Mouse (Mus musculus): Measurements from ENCODE around the gene Anapc16. TPM values are rescaled to one million over a fixed set of nuclear protein-coding genes. Genes with fewer than 3 reads are reported as not detected.
"Not testable (repeated sequence)": the region's sequence is repeated elsewhere in the genome, so short reads cannot be mapped to it uniquely, and the experiment has no call there.

Gene Anapc16
- polyA plus RNA-seq, 1 experiment from 2014 or later, result 111 TPM

- no peaks in the 10 kb centered on the region for H3K27me3 ChIP-seq (ENCODE audit: low read depth, poor library complexity, severe bottlenecking)
- WGBS, result 73% methylated on average over 2 of the region's 2 CpGs
- no peak overlapping the region for H3K27ac ChIP-seq (replicated peaks)
- H3K4me1 ChIP-seq, result peaks cover 35% of the 10 kb centered on the region
- DNase-seq (ENCODE audit: low spot score), result no peak
- H3K4me3 ChIP-seq, result no peak overlapping the region
- peaks cover 1% of the 10 kb centered on the region for H3K36me3 ChIP-seq
- H3K9me3 ChIP-seq (replicated peaks), result no peaks in the 10 kb centered on the region
These were observed 24.7 kb upstream of the Anapc16 start for GRCm38 (mm10) chr10:60027619-60028084.

- Histone ChIP-seq H3K4me3 (no peak overlapping the region), H3K4me1 (peaks cover 27% of the 10 kb centered on the region), H3K27ac (replicated peaks) (peak overlapping the region; percentile 42; the same call in 1 of the 2 replicates), H3K9me3 (replicated peaks) (no peaks in the 10 kb centered on the region), H3K27me3 (ENCODE audit: low read depth, poor library complexity, severe bottlenecking) (no peaks in the 10 kb centered on the region), H3K36me3 (peaks cover 4% of the 10 kb centered on the region)
- WGBS, result 52% methylated on average over 13 of the region's 13 CpGs
- no peak for DNase-seq (ENCODE audit: low spot score)
These were observed 23.9 kb upstream of the Anapc16 start for GRCm38 (mm10) chr10:60026759-60027395.

- no peak for DNase-seq (ENCODE audit: low spot score)
- H3K27ac ChIP-seq (replicated peaks), result no peak overlapping the region
These were observed 20.8 kb upstream of the Anapc16 start for GRCm38 (mm10) chr10:60023751-60024150.

GRCm38 (mm10) chr10:60019299-60019698 lies 16.4 kb upstream of the Anapc16 start:
- no peak overlapping the region for H3K4me3 ChIP-seq
- no peak for DNase-seq (ENCODE audit: low spot score)
- H3K36me3 ChIP-seq, result peaks cover 42% of the 10 kb centered on the region
- H3K4me1 ChIP-seq, result no peaks in the 10 kb centered on the region
- WGBS, result 78% methylated on average over 2 of the region's 2 CpGs
- H3K9me3 ChIP-seq (replicated peaks), result no peaks in the 10 kb centered on the region
- no peak overlapping the region for H3K27ac ChIP-seq (replicated peaks)
- H3K27me3 ChIP-seq (ENCODE audit: low read depth, poor library complexity, severe bottlenecking), result no peaks in the 10 kb centered on the region

More at GRCm38 (mm10) chr10:60023751-60024150, 20.8 kb upstream of the Anapc16 start:
- H3K4me1 ChIP-seq, result peaks cover 21% of the 10 kb centered on the region
- H3K36me3 ChIP-seq, result peaks cover 16% of the 10 kb centered on the region
- no peak overlapping the region for H3K4me3 ChIP-seq
- 85% methylated on average over 1 of the region's 1 CpGs for WGBS
- no peaks in the 10 kb centered on the region for H3K27me3 ChIP-seq (ENCODE audit: low read depth, poor library complexity, severe bottlenecking)
- no peaks in the 10 kb centered on the region for H3K9me3 ChIP-seq (replicated peaks)

GRCm38 (mm10) chr10:60016223-60016622 lies 13.3 kb upstream of the Anapc16 start:
- Histone ChIP-seq H3K4me1 (no peaks in the 10 kb centered on the region), H3K9me3 (replicated peaks) (no peaks in the 10 kb centered on the region), H3K27me3 (ENCODE audit: low read depth, poor library complexity, severe bottlenecking) (no peaks in the 10 kb centered on the region), H3K36me3 (peaks cover 49% of the 10 kb centered on the region), H3K4me3 (no peak overlapping the region), H3K27ac (replicated peaks) (no peak overlapping the region)
- WGBS, result 95% methylated on average over 6 of the region's 6 CpGs
- no peak for DNase-seq (ENCODE audit: low spot score)

- Histone ChIP-seq H3K27ac (replicated peaks) (no peak overlapping the region), H3K4me1 (peaks cover under 1% of the 10 kb centered on the region), H3K4me3 (no peak overlapping the region), H3K9me3 (replicated peaks) (no peaks in the 10 kb centered on the region), H3K27me3 (ENCODE audit: low read depth, poor library complexity, severe bottlenecking) (no peaks in the 10 kb centered on the region), H3K36me3 (peaks cover 39% of the 10 kb centered on the region)
- no peak for DNase-seq (ENCODE audit: low spot score)
- 93% methylated on average over 3 of the region's 3 CpGs for WGBS
These were observed 6.2 kb upstream of the Anapc16 start for GRCm38 (mm10) chr10:60009115-60009514.

GRCm38 (mm10) chr10:60005264-60005663 lies 2.3 kb upstream of the Anapc16 start:
- DNase-seq (ENCODE audit: low spot score), result no peak
- 66% methylated on average over 2 of the region's 2 CpGs for WGBS
- no peaks in the 10 kb centered on the region for H3K27me3 ChIP-seq (ENCODE audit: low read depth, poor library complexity, severe bottlenecking)
- H3K36me3 ChIP-seq, result peaks cover 37% of the 10 kb centered on the region
- H3K4me1 ChIP-seq, result peaks cover 22% of the 10 kb centered on the region
- H3K9me3 ChIP-seq (replicated peaks), result no peaks in the 10 kb centered on the region
- no peak overlapping the region for H3K27ac ChIP-seq (replicated peaks)
- no peak overlapping the region for H3K4me3 ChIP-seq

- peaks cover 35% of the 10 kb centered on the region for H3K36me3 ChIP-seq
- peaks cover 22% of the 10 kb centered on the region for H3K4me1 ChIP-seq
- H3K9me3 ChIP-seq (replicated peaks), result no peaks in the 10 kb centered on the region
- 75% methylated on average over 9 of the region's 9 CpGs for WGBS
- peak overlapping the region; percentile 97 for H3K27ac ChIP-seq (replicated peaks)
- H3K27me3 ChIP-seq (ENCODE audit: low read depth, poor library complexity, severe bottlenecking), result no peaks in the 10 kb centered on the region
- no peak for DNase-seq (ENCODE audit: low spot score)
- H3K4me3 ChIP-seq, result peak overlapping the region; percentile 76
These were observed 912 bp upstream of the Anapc16 start for GRCm38 (mm10) chr10:60003847-60004246.

GRCm38 (mm10) chr10:60003213-60003752 lies 348 bp upstream of the Anapc16 start:
- Histone ChIP-seq H3K4me3 (peak overlapping the region; percentile 76), H3K4me1 (peaks cover 22% of the 10 kb centered on the region), H3K9me3 (replicated peaks) (no peaks in the 10 kb centered on the region), H3K27me3 (ENCODE audit: low read depth, poor library complexity, severe bottlenecking) (no peaks in the 10 kb centered on the region), H3K27ac (replicated peaks) (peak overlapping the region; percentile 97), H3K36me3 (peaks cover 29% of the 10 kb centered on the region)
- DNase-seq (ENCODE audit: low spot score), result no peak
- WGBS, result under 1% methylated on average over 21 of the region's 21 CpGs

- 8% methylated on average over 12 of the region's 12 CpGs for WGBS
- Histone ChIP-seq H3K4me1 (peaks cover 22% of the 10 kb centered on the region), H3K4me3 (peak overlapping the region; percentile 76), H3K36me3 (peaks cover 20% of the 10 kb centered on the region), H3K27ac (replicated peaks) (peak overlapping the region; percentile 97), H3K9me3 (replicated peaks) (no peaks in the 10 kb centered on the region), H3K27me3 (ENCODE audit: low read depth, poor library complexity, severe bottlenecking) (no peaks in the 10 kb centered on the region)
- no peak for DNase-seq (ENCODE audit: low spot score)
These were observed 732 bp downstream of the Anapc16 start for GRCm38 (mm10) chr10:60002203-60002602.

- peaks cover 24% of the 10 kb centered on the region for H3K36me3 ChIP-seq
- peaks cover 22% of the 10 kb centered on the region for H3K4me1 ChIP-seq
- H3K4me3 ChIP-seq, result peak overlapping the region; percentile 76
- H3K27ac ChIP-seq (replicated peaks); DNase-seq (ENCODE audit: low spot score); H3K27me3 ChIP-seq (ENCODE audit: low read depth, poor library complexity, severe bottlenecking); H3K9me3 ChIP-seq (replicated peaks): not testable (repeated sequence)
- 95% methylated on average over 8 of the region's 8 CpGs for WGBS
These were observed 1.3 kb downstream of the Anapc16 start for GRCm38 (mm10) chr10:60001663-60002062.

- Histone ChIP-seq H3K4me1 (peaks cover 21% of the 10 kb centered on the region), H3K27ac (replicated peaks) (no peak overlapping the region), H3K9me3 (replicated peaks) (no peaks in the 10 kb centered on the region), H3K27me3 (ENCODE audit: low read depth, poor library complexity, severe bottlenecking) (no peaks in the 10 kb centered on the region), H3K4me3 (no peak overlapping the region), H3K36me3 (peaks cover 50% of the 10 kb centered on the region)
- no peak for DNase-seq (ENCODE audit: low spot score)
- 91% methylated on average over 3 of the region's 3 CpGs for WGBS
These were observed 3.9 kb downstream of the Anapc16 start for GRCm38 (mm10) chr10:59999057-59999456.

- DNase-seq (ENCODE audit: low spot score), result peak; percentile 35
- Histone ChIP-seq H3K27ac (replicated peaks) (no peak overlapping the region), H3K27me3 (ENCODE audit: low read depth, poor library complexity, severe bottlenecking) (no peaks in the 10 kb centered on the region)
These were observed 5.3 kb downstream of the Anapc16 start for GRCm38 (mm10) chr10:59997591-59997990.

More at GRCm38 (mm10) chr10:59997591-59997990, 5.3 kb downstream of the Anapc16 start:
- Histone ChIP-seq H3K4me1 (peaks cover 12% of the 10 kb centered on the region), H3K9me3 (replicated peaks) (no peaks in the 10 kb centered on the region), H3K36me3 (peaks cover 63% of the 10 kb centered on the region), H3K4me3 (no peak overlapping the region)
- 25% methylated on average over 7 of the region's 7 CpGs for whole genome bisulfite sequencing
